Mouse (Mus musculus): Measurements from ENCODE around the gene Eno3.

DNA sequence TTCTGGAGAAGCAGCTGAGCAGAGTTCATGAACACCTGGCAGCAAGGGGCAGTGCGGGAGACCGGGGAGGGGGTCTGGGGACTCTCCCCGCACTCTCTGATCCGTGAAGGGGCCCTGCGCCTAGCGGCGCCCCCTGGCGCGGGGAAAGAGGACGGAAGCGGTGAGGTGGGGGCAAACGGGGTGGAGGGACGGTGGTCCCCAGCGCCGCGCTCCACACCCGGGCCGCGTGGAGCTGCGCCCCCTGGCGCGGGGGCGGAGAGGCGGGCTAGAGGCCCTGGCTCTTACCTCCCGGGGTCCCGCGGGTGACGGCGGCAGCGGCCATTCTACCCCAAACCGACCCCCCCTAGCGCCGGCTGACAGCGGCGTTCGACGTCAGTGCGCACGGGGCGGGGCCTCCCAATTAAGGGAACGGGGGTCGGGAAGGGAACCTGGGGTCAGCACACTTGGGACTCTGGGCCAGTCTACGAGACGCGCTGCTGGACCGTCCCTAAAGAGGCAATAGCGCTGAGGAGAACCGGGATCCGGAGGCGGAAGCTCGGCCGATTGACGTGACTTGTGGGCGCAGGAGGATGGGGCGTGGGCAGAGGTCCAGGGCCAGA lies 30.7 kb downstream of the Eno3 start, which contains the start of gene Camta2:
- peak; percentile 33 for TF ChIP-seq CTCF (IDR thresholded peaks at IDR 0.05; ENCODE audit: low read depth, low read length)
- no peak for TF ChIP-seq EP300 (IDR thresholded peaks at IDR 0.05; ENCODE audit: insufficient read depth, low read depth, low read length)
- TF ChIP-seq POLR2A (IDR thresholded peaks at IDR 0.05; ENCODE audit: insufficient read depth, low read length): peak; percentile 32
